Mouse (Mus musculus): Measurements from ENCODE around the gene Etv2.
A peak's percentile ranks its signal among the peaks of the same experiment; 100 is the strongest.

The Etv2 gene

DNA sequence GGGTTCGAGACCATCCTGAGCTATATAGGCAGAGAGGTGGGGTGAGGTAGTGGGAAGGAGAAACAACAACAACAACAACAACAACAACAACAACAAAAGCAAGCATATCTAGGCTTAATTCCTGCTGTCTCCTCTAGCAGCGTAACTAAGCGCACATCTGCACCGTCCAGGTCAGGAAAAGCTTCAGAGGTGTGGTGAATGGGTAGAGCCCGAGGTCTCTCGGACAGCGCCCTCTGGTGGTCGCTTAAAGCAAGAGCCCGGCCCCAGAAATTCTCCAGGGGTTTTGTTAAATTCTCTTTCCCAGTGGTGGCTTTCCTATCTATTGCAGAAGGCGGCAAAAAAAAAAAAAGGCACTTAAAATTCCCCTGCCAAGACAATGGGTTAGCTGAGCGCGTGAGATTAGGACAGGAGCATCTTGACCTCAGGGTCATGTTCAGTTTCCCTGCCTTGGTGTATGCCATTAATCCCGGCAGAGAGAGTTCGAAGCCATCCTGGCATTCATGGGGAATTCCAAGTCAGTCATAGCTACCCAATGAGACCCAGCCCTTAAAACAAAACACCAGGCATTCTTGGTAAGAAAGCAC, 22.0 kb downstream of the Etv2 start:
- DNase-seq, result peak; percentile 69

DNA sequence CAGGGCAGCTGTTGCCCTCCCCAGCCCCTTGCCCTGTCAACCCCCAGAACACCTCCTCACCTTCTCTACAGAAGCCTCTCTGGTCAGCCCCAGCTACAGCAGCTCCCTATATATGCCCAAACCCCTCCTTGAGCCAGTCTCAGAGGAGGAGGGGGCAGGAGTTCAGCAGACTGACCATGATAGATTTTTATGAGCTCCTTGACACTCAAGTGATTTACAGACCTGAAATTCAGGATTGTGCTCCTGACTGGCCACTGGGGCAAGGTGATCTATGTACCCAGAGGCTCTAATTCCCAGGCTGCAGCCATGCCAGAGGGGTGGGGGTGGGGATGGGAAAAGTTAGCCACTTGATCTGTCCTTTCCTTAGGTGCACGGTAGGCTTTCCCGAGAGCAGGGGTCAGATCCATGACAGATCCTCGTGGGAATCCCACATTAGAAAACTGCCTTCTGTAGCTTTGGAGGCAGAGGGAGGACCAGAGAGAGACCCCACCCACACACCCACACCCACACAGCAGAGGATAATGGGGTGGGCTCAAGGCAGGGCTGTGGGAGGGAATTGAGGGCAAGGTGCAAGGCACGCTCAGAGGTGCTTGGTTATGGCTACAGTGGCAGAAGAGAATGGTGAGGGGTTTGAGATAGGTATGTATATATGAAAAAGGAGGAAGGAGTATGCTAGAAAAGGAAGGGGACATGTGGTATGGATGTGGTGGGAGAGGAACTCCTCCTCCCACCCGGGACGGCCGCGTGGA, 22.8 kb downstream of the Etv2 start, which contains the start of gene Upk1a:
Gene Upk1a, minus strand, starts transcription at position 194 of the 749 bp plus-strand sequence.
- DNase-seq, result no peak

DNA sequence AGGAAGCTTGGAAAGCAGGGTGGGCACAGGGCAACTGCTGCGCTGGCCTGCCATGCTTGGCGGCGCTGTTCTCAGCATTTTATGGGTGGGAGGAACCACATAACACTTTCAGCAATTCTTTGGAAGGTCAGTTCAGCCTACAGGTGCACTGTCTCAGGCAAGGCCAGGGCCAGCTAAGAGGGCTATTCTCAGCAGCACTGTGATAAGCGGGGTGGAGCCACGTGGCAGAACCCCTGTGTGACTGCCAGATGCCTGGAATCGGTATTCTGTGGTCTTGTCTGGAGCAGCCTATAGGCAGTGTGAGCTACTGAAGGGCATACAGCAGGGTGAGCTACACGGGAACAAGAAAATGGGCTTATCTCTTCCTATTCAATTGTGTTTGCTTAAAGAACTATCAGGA, 25.6 kb downstream of the Etv2 start:
- DNase-seq, result no peak

- DNase-seq, result no peak
Measured at GRCm38 (mm10) chr7:30608476-30608875, 27.2 kb downstream of the Etv2 start.

DNA sequence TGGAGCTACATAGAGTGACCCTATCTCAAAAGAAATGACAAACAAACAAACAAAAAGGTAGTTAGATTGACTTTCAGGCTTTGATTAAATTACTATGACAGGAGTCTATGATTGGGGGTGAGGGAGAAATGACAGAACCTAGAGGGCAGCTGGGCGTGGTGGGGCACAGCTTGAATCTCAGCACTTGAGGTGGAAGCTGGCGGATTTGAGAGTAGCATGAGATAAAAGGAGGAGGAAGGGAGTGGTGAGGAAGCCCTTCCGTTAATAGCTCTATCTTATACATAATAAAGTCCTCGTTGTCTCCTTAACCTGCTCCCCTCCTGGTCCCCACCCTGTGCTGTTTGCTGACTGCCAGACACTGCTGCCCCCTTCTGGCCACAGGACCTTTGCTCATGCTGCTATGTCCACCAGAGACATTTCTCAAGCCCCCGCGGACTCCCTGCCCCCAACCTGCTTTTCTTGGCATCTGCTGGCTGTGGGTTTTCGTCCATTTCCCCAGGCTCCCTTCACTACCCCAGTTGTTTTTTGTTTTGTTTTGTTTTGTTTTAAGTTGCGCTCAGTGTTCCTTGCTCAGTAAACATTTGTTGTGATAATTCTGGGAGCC, 27.8 kb downstream of the Etv2 start:
- DNase-seq, result no peak

- DNase-seq, result no peak
Measured at GRCm38 (mm10) chr7:30604944-30605343, 30.7 kb downstream of the Etv2 start.

DNA sequence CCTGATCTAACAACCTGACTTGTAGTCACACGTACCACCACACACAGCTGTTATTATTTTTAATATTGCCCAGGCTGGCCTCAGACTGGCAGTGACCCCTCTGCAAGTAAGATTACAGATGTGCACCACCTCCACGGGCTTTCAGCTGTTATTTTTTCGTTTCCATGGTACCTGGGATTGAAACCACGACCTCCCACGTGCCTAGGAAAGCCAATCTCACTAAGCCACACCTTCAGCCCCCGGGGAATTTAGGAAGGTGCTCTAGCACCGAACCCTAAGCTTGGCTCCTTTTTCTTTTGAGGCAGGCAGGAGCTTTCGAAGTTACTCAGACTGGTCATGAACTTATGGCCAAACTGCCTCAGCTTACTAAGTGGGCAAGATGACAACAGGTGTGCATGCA, 31.2 kb downstream of the Etv2 start:
- no peak for DNase-seq

- DNase-seq, result no peak
Measured at GRCm38 (mm10) chr7:30602583-30602982, 33.1 kb downstream of the Etv2 start.

GRCm38 (mm10) chr7:30600651-30601050, 35.0 kb downstream of the Etv2 start:
- DNase-seq, result no peak

GRCm38 (mm10) chr7:30599933-30600353, 35.7 kb downstream of the Etv2 start:
- peak; percentile 96 for DNase-seq

GRCm38 (mm10) chr7:30598786-30599185, 36.9 kb downstream of the Etv2 start, which contains the start of gene Zbtb32:
Gene Zbtb32, minus strand, starts transcription at chr7:30598909.
- no peak for DNase-seq

DNA sequence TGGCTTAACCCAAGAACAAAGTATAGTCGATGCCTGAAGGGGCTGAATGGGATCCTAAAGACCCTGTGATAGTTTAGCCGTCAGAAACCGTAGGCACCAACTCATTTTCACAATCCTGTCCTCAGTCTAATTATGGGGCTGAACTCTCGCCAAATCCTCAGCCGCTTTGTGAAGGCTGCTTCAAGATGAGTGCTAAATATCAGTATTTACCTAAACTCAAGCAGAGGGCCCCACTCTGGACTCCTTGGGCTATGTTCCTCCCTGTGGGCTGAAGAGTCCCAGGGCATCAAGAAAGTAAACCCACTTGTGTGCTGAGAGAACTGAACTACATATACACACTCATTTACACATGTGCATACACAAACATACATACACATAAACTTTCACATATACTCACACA, 38.8 kb downstream of the Etv2 start:
- DNase-seq, result no peak

DNA sequence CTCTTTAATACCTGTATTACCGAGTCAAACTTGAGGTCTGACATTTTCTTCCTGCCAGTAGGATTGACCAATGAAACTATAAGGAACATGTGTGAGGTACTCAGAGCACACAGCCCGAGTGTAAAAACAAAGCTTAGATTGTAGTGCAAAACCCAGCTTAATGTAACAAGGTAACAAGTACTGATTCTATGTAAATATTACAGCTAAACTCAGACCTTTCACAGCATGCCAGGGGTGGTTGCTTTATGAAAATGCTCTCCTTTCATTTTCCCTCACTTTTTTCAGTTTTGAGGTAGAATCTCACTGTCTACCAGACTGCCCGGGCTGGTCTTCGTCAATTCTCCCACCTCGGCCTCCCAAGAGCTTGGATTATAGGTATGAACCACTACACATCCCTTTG, 39.6 kb downstream of the Etv2 start:
- no peak for DNase-seq

DNA sequence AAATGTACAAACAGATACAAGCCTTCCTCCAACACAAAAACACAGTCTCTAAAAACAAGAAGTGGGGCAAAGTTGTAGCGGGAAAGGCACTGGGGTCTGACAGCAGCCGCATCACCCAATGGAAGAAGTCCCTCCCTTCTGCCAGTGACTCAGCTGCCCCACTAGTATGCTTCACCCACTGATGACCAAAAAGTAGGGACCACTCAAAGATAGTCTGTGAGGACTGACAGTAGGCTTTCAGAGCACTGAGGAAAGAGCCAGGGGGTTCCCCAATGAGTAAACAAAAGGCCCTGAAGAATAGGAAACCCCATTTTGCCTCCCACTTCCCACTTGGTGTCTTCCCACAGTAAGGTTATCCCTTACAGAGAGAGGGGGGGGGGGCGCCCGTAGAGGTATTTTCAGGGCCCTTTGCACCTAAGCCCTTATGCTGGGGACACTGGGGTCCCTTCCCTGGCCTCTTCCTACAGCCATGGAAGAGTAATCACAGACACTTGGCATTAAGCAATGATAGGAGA, 41.1 kb downstream of the Etv2 start:
- DNase-seq, result no peak

DNA sequence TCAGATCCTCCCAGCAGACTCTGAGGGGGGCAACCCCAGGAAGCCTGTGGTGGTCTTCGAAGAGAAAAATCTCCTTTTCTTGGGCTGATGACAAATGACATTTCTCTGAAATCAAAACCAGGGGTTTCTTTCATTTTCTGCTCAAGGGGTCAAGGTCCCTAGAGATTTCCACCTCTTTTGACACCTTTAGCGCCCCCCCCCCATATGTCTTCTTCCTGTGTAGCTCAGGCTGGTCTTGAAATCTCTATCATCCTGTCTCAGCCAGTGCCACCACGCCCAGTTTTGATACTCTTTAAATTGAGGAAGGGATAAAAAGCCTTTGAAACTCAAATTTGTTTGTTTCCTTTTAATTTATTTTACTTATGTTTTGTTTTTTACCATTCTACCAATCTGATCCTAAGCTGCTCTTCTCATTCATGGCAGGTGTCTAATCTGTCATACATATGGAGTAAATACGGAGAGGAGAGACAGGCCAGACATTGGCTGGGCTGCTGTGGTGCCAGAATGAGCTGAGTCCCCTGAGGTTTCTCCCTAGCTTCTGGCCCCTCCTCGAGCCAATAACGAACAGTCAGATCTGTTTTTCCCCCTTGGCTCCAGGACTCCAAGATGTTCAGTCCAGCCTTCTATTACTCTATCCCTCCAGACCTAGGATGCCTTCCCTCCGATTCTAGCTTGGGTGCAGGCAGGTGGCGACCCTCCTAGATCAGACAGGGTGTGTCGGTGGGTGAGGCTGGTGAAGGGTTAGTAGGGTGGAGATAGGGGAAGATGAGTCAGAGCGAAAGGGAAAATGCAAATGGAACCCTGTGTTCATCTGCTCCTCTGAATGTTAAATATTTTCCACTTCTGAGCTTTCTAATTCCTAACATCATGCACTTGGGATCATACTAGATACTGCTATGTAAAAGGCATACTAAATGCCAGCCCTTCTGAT, 41.8 kb downstream of the Etv2 start:
- DNase-seq, result no peak

DNA sequence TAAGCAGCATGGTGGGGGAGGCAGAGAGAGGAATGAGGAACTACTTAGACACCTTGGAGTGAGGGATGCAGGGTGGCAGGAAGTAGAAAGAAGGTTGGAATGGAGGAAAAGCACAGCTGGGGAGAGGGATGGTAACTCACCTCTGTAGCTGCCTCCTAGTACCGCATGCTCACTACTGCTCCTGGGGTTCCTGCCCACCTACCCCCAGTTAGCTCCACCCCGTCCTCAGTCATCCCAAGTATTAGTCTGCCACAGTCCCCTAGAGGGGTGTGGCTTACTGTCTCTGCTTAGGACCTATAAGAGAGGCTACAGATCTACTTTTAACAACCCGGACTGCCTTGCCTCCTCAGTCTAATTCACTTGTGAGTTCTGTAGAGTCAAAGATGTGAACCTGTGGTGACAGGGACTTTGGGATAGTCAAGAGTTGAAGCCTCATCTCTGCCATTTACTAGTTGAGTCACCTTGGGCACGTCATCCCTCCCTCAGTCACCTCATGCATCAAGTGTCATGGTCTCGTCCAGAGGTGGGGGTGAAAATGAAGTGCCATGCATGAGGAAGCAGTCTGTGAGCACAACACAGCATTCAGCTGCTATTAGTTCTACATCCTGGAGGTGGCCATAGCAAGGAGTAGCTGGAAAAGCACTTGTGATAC, 42.8 kb downstream of the Etv2 start:
- DNase-seq, result no peak

- no peak for DNase-seq
Measured at GRCm38 (mm10) chr7:30591605-30591951, 44.1 kb downstream of the Etv2 start.

- no peak for DNase-seq
Measured at GRCm38 (mm10) chr7:30590927-30591604, 44.6 kb downstream of the Etv2 start.

- DNase-seq, result peak; percentile 88
Measured at GRCm38 (mm10) chr7:30589435-30590301, 46.0 kb downstream of the Etv2 start.

GRCm38 (mm10) chr7:30588676-30589434, 46.8 kb downstream of the Etv2 start, which contains the start of gene Kmt2b:
Gene Kmt2b, minus strand, starts transcription at chr7:30588726.
- DNase-seq, result peak; percentile 96

Measured in cerebellum, adult 9-10 months (tissue).